Mouse (Mus musculus) lung, postnatal 4 days (tissue): Measurements from ENCODE around the gene Zfp800.

ENCODE experiments used
- DNase-seq, 2 experiments: peaks; one replicate each; pipeline ENCODE4 v3.0.0; 2021

Zfp800 gene

GRCm38 (mm10) chr6:28397681-28398203, at the start of gene Zfp800:
TSS of gene Zfp800 (minus strand) at chr6:28398005.
- no peak for DNase-seq

GRCm38 (mm10) chr6:28431538-28431855, 33.7 kb upstream of the Zfp800 start:
- no peak for DNase-seq

- peak; percentile 59 to 64 for DNase-seq
Measured at GRCm38 (mm10) chr6:28430795-28431537, 33.2 kb upstream of the Zfp800 start.

- no peak for DNase-seq
Measured at GRCm38 (mm10) chr6:28429870-28430269, 32.1 kb upstream of the Zfp800 start.

- no peak for DNase-seq
Measured at GRCm38 (mm10) chr6:28428290-28428689, 30.5 kb upstream of the Zfp800 start, which contains the start of gene Gcc1. TSS of gene Gcc1 (minus strand) at chr6:28428390.

DNA sequence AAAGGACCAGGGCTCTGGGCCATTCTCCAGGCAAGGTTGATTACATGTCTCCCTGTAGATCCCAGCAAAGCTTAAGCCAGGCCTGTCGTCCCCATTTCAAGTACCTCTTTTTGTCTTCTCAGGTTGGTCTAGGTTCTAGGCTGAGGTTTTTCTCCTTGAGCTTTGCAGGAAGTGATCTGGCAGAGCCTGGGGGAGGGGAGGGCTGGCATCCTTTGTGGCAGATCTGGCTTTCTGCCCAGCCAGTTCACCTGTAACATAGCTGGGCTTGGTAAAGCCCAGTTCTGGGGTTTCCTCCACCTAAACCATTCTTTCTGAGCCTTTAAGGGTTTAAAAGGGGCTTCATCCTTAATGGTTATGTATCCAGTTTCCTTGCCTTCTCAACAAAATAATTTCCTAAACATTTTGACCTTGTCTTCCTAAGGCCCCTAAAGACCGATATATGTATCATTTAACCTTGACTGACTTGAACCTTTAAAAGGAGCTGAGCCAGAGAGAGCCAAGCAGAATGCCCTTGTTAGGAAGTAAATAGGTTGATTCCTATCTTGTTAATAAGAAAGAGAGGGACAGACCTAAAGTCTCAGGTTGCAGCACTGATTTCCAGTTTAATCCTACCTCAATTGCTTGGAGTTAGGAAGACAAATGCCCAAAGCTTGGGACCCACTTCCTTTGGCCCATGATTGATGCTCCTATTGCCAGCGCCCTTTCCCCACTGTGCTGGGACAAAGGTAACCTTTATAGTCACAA, 29.5 kb upstream of the Zfp800 start, which contains the start of gene Fscn3:
TSS of gene Fscn3 (plus strand) at position 694 of the 744 bp plus-strand sequence.
- DNase-seq = peak in 1 of 2 experiments; percentile 20

- DNase-seq = no peak
Measured at GRCm38 (mm10) chr6:28425019-28425418, 27.2 kb upstream of the Zfp800 start.

GRCm38 (mm10) chr6:28423767-28424695, 26.2 kb upstream of the Zfp800 start:
- peak; percentile 64 to 75 for DNase-seq

- peak; percentile 96 to 97 for DNase-seq
Measured at GRCm38 (mm10) chr6:28423313-28423712, 25.5 kb upstream of the Zfp800 start, which contains the start of gene Arf5. TSS of gene Arf5 (plus strand) at chr6:28423560.

GRCm38 (mm10) chr6:28422651-28423290, 25.0 kb upstream of the Zfp800 start:
- DNase-seq = no peak

DNA sequence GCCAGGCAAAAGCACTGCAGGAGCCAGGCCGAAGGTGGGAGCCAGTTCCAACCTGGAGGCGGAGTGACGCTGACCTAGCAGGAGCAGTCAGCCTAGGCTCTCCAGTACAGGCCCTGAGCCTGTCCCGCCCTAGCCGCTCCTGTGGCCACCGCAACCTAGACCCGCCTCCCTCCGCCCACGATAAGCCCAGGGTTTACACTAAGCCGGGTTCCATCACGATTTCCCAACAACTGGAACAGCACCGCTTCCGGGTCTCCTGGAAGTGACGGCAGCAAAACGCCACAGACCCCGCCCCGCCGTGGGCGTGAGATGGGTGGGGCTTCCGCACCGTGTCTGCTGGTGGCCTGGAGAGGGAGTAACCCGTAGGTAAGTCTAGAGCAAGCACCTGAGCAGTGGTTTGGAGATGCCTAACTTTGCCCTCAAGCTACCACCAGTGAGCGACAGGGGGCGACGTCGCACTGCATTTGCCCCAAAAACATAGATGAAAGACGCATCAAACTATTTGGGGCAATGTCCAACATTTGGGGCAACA, 23.7 kb upstream of the Zfp800 start:
- DNase-seq = peak; percentile 97 to 98

- DNase-seq = no peak
Measured at GRCm38 (mm10) chr6:28420865-28421264, 23.1 kb upstream of the Zfp800 start.

DNA sequence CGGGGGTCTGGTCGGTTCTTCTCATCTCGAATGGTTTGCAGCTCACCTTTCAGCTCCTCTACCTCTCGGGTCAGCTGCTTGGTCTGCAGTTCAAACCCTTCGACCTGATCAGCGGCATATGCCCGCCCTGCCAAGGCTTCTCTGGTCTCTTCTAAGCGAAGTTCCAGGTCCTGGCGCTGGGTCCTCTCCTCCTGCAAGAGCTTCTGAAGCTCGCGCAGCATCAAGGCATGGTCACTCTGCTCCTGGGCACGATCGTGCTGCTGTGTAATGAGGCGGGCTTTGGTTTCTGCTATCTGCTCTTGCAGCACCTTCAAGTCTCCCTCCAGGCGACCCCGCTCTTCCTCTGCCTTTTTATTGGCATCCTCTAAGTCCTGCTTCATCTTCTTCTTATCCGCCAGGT, 22.6 kb upstream of the Zfp800 start:
- DNase-seq = peak in 1 of 2 experiments; percentile 19

- no peak for DNase-seq
Measured at GRCm38 (mm10) chr6:28419673-28420072, 21.9 kb upstream of the Zfp800 start.

DNA sequence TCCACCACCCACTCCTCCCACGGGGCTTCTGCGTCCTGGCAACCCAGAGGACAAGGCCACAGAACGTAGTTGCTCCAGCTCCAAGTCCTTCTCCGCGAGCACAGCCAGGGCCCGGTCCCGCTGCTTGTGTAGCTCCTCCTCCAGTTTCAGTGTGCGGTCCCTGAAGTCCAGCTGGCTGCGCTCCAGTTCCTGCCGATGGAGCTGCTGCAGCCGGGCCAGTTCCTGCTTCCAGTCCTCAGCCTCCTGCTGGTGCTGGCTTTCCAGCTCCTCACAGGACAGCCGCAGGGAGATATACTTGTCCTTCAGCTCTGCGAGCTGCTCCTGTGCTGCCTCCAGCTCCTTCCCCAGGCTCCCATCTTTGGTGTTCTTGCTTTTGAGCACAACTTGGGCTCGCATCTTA, 20.6 kb upstream of the Zfp800 start:
- DNase-seq = peak; percentile 61 to 78

GRCm38 (mm10) chr6:28416981-28417380, 19.2 kb upstream of the Zfp800 start:
- no peak for DNase-seq

GRCm38 (mm10) chr6:28411236-28411635, 13.4 kb upstream of the Zfp800 start:
- DNase-seq = no peak

DNA sequence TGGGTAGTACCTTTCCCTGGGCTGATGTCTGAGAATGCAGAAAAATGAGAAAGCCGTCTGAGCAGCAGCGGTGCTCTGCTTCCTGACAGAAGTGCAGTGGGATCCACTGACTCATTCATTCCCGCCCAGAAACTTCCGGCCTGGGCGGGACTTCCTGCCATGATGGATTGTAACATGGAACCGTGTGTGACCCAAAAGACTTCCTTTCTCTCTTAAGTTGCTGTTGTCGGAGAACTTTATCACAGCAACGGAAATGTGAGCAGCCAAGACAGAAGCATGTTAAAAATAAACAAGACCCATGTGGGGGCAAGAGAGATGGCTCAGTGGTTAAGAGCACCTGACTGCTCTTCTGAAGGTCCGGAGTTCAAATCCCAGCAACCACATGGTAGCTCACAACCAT, 12.2 kb upstream of the Zfp800 start:
- DNase-seq = peak; percentile 36 to 50

DNA sequence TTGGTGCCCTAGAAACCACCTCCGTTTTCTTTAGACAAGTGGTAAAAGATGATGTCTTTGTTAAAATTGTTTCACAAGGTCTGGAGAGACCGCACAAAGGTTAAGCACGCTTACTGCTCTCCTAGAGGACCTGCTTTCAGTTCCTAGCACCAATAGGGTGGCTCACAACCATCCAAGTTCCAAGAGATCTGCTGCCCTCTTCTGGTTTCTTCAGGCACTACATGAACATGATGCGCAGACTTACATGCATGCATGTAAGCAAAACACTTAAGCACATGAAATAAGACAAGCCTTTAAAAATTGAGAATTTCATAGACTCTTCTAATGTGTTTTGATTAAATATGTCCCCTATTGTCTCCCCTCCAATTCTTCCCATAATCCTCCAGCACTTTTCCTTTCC, 2.0 kb upstream of the Zfp800 start:
- DNase-seq = no peak

DNA sequence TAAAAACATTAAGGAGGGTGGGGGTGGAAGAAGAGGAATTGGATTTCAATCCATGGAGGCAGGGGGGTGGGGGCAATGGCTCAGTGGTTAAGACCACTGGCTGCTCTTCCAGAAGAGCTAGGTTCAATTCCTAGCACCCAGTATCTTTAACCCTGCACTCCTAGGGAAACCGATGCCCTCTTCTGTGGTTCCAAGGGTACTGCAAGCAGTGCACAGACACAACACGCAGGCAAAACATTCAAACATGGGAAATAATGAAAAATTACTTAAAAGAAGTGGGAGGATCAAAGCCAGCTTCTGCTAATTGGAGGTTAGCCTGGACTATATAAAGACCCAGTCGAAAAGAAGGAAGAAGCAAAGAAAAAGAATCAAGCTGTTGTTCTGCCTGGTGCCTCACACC, 921 bp upstream of the Zfp800 start:
- no peak for DNase-seq

DNA sequence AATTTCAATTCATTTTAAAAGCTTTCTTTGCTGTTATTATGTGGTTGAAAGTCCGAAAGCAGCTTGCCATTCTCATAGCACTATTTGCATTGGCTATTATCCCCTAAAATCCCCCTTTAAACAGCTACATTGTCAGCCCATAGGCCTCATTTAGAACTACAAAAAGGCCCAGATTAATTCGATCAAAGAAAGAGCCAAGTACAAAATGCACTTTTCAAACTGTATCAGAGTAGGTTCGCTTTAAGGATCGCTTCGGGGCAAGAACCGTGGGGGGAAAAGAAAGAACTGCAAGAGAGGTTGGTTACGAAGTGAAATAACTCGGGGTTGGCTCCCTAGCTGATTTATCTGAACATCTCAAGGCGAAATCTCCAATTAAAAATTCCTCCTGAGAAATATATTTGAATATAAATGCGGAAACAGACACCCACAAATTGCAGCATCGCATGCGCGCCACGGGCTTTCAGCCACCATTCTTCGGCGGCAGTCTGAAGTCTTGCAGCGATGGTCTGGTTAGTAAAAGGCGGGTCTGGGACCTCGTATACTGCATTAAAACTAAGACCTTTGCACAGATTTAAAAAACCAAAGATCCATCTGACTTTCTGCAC, 850 bp downstream of the Zfp800 start:
- no peak for DNase-seq
